Mouse (Mus musculus): ENCODE data around the gene Vmn1r54. TPM values are rescaled to one million over a fixed set of nuclear protein-coding genes. Genes with fewer than 3 reads are reported as not detected.

Vmn1r54 gene
- polyA plus RNA-seq (2015; fragmentation: Nextera tagmentation; extraction: Ambion mirVana) = not detected in 2 replicates

DNA sequence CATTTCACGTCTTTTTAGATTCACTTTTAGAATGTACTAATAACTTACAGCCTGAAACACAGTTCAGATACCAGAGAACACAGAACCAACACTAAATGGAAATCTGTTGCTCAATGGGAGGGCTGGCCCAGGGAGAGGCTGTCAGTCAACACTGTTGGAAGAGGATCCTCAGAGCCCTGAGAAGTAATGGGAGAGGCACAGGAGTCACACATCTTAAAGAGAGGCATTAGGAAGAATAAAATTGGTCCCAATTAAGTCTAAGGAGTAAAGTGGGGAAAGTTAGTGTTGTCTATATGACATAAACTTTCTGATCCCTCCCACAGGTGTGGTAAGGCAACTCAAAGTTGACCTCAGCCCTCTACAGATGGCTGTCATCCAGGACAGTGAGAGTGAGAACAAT is at the start of gene Vmn1r54:
TSS of gene Vmn1r54 (plus strand) at position 301 of the 400 bp plus-strand sequence.

DNA sequence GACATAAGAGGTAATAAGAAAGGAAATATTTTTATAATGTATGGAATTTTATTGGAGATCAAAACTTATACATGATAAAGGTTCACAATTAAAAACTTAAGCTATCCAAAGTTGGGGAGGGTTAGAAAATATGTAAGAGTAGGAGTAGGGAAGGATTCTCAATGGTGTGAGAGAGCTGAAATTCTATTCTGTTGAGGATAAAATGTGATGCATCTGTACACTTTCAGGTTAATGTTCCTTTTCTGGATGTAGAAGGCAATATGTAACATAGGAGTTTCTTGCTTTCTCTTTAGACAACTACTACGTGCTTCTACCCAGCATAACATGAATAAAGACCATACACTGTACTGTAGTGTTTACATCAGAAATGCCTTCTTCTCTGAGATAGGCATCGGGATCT is 43.6 kb upstream of the Vmn1r54 start, which contains the start of gene V1ra8:
TSS of gene V1ra8 (plus strand) at position 301 of the 400 bp plus-strand sequence.

GRCm38 (mm10) chr6:90224338-90224737 is 21.8 kb upstream of the Vmn1r54 start, which contains the start of gene Vmn1r53:
Vmn1r53 (minus strand) TSS chr6:90224438.

GRCm38 (mm10) chr6:90300919-90301318 is 54.8 kb downstream of the Vmn1r54 start, which contains the start of gene BC048671:
BC048671 (plus strand) TSS chr6:90301219.

Other genes starting within 250 kb of the Vmn1r54 start
- not detected in 2 replicates for gene Vmn1r47, start 230.2 kb upstream of the Vmn1r54 start, polyA plus RNA-seq (2015; fragmentation: Nextera tagmentation; extraction: Ambion mirVana)
- gene Vmn1r48, start 209.5 kb upstream of the Vmn1r54 start, polyA plus RNA-seq (2015; fragmentation: Nextera tagmentation; extraction: Ambion mirVana) = not detected in 2 replicates
- gene Vmn1r49, start 167.8 kb upstream of the Vmn1r54 start, polyA plus RNA-seq (2015; fragmentation: Nextera tagmentation; extraction: Ambion mirVana) = not detected in 2 replicates
- gene Vmn1r50, start 144.9 kb upstream of the Vmn1r54 start, polyA plus RNA-seq (2015; fragmentation: Nextera tagmentation; extraction: Ambion mirVana) = not detected in 2 replicates
- 0.03 TPM in 1 of 2 replicates, not detected in the other for gene Vmn1r51, start 123.7 kb upstream of the Vmn1r54 start, polyA plus RNA-seq (2015; fragmentation: Nextera tagmentation; extraction: Ambion mirVana)
- not detected in 2 replicates for gene Vmn1r52, start 71.5 kb upstream of the Vmn1r54 start, polyA plus RNA-seq (2015; fragmentation: Nextera tagmentation; extraction: Ambion mirVana)
- not detected in 2 replicates for gene V1ra8, start 43.5 kb upstream of the Vmn1r54 start, polyA plus RNA-seq (2015; fragmentation: Nextera tagmentation; extraction: Ambion mirVana)
- 0.15 TPM in 1 of 2 replicates, not detected in the other for gene Vmn1r53, start 21.9 kb upstream of the Vmn1r54 start, polyA plus RNA-seq (2015; fragmentation: Nextera tagmentation; extraction: Ambion mirVana)
- gene BC048671, start 54.9 kb downstream of the Vmn1r54 start, polyA plus RNA-seq (2015; fragmentation: Nextera tagmentation; extraction: Ambion mirVana) = not detected in 2 replicates
- gene Chst13, start 78.9 kb downstream of the Vmn1r54 start, polyA plus RNA-seq (2015; fragmentation: Nextera tagmentation; extraction: Ambion mirVana) = 0.59 and 0.68 TPM in 2 replicates
- 1.4 TPM in 2 replicates for gene Uroc1, start 87.0 kb downstream of the Vmn1r54 start, polyA plus RNA-seq (2015; fragmentation: Nextera tagmentation; extraction: Ambion mirVana)
- gene Zxdc, start 123.2 kb downstream of the Vmn1r54 start, polyA plus RNA-seq (2015; fragmentation: Nextera tagmentation; extraction: Ambion mirVana) = 8.4 and 8.5 TPM in 2 replicates
- 0.03 TPM in 1 of 2 replicates, not detected in the other for gene Cfap100, start 182.5 kb downstream of the Vmn1r54 start, polyA plus RNA-seq (2015; fragmentation: Nextera tagmentation; extraction: Ambion mirVana)
- 9.5 and 12.2 TPM in 2 replicates for gene Klf15, start 216.3 kb downstream of the Vmn1r54 start, polyA plus RNA-seq (2015; fragmentation: Nextera tagmentation; extraction: Ambion mirVana)
- gene Aldh1l1, start 240.1 kb downstream of the Vmn1r54 start, polyA plus RNA-seq (2015; fragmentation: Nextera tagmentation; extraction: Ambion mirVana) = 28.0 and 87.2 TPM in 2 replicates